Mouse (Mus musculus) liver, embryonic 14.5 days (tissue): ENCODE results near the gene Apln.
A peak's percentile ranks its signal among the peaks of the same experiment; 100 is the strongest.

ENCODE experiments used
- CTCF ChIP-seq: IDR thresholded peaks from 2 replicates; pipeline ENCODE4 v1.5.1; 2016; ENCODE audit warnings: antibody characterized with exemption, low read depth, control low read depth
- EP300 ChIP-seq: IDR thresholded peaks from 2 replicates; pipeline ENCODE4 v1.6.1; 2016; ENCODE audit warnings: antibody characterized with exemption, low read depth

DNA sequence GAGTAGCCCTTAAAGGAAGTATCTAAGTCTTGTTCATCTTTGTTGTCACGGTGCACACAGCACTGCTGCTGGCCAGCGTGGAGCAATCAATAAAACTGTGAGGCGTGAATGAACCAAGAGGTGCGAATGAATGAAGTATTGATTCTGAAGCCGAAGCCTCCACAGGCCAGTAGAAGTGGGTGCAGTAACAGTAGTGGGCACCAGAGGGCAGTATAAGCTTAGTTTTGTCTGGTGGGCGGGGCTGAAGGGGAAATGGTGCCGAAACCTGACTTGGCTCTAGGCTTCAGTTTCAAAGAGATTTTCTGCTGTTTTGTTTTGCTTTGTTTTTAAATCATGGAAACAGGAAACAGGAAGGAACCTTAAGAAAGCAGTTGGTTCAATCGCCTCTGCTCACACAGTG is 42.0 kb downstream of the Apln start:
- TF ChIP-seq CTCF (peak; percentile 83), EP300 (no peak)
